Mouse (Mus musculus) ovary, adult 18-20 months (tissue): ENCODE measurements at regions not wholly inside any gene's neighbourhood (a gene's known extent, or its start where the extent isn't known, plus 50 kb on each side); places are given as distances from the start of the nearest gene placed in this dataset.

Experiments
- DNase-seq: peaks from one replicate; pipeline ENCODE4 v3.0.0; 2022; ENCODE audit warnings: low spot score, mixed read lengths

DNA sequence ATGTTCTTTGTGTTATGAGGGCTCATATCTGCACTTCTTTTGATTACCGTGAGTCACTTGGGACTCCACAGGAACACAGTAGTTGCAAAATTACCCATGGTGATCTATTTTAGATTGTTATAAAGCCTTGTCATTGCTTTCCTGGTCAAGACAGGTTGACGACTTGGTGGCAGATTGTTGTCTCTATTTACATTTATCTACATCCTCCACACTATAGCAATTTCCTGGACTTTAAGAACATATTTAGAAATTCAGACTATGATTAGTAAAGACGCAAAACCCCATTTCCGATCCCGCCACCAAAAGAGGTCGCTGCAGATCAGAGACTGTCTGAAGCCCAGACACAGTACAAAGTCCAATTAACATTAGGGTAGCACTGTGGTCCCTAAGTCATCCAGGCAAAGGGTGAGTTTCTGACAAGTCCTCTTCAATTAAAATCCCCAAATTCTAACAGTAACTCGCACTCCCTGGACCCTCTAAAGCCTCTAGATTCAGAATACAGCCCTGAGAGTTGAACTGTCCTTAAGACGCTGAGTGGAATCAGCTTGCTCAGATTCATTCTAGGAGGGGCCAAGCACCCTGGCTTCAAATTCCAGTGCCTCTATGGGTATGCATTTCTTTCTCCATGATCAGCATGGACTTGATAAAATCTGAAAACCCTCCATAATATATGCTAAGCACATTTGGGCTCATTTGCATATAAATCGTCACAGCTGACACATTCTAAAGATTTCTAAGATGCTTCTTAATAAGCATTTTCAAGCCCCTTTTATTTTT lies 461.9 kb upstream of the BC052040 start:
- DNase-seq, result no peak

DNA sequence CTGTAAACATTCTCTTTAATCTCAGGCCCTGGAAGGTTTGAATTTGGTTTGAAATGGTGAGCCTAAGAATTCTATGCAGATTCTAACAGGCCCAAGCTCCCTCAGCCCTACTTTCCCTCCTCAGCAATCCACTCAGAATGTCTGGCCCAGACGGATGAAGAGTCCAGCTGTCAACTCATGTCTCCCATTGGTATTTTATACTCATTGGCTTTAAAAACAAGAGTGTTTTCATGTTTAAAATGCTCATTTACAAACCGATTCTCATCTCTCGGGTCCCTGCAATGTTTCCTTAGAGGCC lies 461.4 kb upstream of the BC052040 start:
- DNase-seq, result no peak

DNA sequence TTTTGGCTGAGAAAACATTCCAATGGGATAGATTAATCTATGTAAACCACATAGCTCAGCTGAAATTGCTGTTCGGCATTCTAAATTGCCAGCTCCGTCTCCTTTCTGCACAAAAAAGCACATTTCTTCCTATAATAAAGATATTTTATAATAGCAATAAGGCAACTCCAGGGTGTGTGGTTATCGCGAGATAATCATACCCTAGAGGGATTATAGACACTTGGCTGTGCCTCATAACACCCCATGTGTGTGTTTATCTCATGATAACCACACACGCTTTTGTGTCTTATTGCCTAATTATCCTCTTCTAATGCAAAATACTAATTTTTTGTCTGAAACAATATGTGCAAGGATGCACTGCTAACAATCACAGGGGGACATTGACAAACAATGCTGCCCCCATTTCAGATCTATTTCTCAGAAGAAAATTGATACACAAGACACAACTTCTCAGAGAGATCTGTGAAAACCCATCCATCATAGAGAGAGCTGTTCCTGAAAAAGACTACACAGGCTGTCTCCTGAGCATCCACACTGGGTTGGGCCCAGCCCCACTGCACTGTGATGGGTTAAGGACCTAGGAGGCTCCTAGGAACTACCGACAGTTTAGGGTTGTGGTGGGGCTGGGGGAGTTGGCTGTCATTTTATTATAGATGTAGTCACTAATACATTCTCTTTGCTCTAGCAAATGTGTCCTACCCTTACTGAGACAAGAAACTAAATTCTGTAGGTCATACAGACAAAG lies 454.7 kb upstream of the BC052040 start:
- DNase-seq, result no peak

DNA sequence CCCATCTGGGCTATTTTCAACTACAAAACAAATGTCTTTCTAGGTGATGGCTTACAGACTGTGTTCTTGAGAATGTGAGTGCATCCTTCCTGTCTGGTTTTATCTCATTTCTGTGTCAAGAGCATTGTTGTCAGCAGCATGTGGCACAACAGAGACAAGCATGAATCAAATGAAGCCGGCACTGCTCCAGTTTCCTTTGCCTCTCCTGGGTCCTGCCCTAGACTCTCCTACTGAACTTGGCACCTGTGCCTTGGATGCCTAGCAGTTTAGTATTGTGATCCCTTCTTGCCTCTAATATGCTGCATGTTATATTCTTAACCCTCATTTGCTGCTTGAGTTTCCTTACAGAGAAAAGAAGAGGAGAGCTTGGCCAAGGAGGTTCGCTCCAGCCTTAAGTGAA lies 449.8 kb upstream of the BC052040 start:
- DNase-seq, result no peak

DNA sequence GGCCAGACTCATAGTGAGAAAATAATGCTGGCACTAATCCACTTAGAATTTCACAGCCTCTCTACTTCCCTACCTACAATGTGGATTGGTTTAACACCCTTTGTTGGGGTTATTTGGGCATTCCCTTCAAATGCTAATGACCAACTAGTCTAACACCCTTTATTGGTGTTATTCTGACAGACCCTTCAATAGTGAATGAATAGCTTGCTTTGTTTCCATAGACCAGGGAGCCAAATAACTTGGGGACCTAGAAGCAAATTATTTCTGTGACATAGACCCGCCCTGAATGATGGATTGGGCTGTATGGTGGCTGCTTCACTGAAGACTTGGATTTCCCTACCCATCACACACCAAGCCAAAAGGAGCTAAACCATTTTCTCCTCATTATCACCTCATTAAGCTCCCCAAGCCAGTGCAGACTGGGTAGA lies 449.3 kb upstream of the BC052040 start:
- no peak for DNase-seq

DNA sequence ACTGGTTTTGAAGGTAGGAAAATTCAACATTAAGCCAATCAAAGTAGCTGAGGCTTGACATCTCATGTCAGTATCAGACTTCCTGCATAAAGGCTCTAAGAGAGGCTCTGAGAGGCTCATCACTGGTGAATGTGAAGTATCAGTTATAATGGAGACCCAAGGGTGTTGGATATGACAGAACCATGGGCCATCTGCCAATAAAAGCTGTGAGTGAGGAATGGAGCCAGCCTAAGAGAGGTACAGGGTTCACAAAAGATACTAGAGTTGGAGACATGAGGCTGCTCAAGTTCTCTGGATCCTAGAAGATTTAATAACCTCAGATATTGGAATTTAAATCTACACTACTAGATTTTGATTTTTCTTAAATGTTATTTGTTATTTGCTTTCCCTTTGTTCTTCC lies 440.1 kb upstream of the BC052040 start:
- DNase-seq, result no peak

DNA sequence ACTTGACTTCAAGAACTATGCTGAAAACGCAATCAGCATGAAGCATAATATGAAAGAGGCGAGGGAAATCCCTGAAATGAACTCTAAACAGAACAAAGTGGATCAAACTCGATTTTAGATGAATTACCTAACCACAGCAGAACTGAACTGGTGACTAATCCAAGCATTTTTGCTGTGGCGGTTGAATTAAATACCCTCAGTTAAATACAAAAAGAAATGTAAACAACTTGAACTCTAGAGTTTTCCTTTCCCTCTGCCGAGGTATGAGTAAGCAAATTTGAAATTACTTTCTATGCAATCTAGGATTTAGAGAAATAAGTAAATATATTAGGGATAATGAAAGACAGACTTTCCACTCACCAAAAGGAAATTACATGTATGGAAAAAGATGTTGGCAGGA lies 409.4 kb upstream of the BC052040 start:
- no peak for DNase-seq

DNA sequence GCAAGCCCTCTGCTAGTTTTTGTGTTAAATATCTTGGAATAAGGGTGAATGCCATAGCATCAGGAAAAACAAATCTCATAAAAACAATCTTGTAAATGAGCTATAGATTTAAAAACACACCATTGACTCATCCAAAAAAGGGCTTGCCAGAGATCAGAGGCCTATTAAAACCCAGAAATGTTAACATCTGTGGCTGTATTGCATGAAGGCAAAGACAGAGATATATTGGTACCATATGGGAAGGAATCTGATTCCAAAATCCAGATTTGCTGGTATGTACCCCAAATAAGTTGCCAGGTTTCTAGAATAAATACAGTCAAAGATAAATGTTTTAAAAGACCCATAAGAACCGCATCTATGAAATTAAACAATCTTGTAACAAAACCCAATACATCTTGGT lies 404.4 kb upstream of the BC052040 start:
- no peak for DNase-seq

DNA sequence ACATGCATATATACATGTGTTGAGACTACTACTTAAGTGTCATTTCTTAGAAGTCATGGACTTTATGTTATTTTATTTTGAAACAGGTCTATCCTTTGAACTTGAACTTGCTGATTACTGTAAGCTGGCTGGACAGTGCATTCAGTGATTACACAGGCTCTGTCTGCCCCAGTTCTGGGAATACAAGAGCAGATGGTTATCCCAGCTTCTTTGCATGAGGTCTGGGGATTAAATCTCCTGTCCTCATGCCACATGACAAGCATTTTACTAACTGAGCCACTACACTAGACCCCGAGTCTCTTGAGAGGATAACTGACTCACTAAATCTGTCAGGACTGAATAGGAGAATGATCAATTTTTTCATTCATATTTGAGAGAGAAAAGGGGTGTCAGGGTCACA lies 403.6 kb upstream of the BC052040 start:
- DNase-seq, result no peak

DNA sequence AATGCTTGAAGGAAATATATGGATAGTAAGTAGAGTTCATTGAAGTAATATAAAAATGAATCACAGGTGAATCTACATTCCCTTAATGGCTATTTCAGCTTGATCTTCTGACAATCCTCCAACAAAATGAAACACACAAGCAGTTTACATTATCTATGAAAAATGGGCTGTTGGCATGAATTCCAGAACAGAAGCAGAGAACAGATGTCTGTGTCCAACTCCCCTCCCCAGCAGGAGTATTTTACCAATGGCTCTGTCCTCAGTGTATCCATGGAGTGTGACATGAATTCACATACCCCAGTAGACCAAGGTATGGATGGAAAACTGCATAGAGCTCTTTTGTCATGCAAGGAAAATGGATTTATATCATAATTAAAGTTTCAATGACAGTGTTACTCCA lies 370.3 kb upstream of the BC052040 start:
- DNase-seq, result no peak

DNA sequence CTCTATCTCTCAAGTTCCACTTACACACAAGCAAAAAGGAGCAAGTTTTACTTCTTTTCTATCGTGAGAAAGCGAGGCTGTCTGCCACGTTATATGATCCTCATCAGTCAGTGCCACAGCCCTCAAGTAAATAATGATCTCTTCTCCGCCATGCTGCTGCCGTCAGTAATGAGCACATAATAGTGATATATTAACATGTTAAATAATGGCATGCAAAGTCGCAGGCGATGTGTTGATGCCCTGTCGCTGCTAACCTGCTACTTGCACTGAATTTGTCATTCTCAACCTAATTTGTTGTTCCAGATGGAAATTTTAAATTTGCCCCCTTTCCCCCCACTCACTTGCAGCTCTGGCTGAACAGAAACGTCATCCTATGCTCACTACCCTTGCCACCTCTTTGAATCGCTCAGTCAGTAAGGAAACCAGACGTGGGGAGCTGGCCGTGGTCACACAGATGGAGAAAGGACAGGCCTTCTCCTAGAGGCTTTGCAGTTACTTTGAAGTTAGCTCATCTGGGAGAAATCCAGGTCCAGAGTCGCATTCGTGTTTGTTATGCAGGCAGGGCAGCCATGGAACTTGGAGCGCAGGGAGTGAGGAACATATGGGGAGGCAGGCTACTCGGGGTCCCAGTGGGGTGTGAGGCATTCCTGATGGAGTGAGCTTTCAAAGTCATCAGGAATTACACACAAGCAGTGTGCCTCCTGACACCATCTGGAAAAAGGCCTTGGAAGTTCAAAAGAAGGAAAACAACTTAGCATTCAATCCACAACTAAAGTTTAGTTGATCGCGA lies 368.1 kb upstream of the BC052040 start:
- DNase-seq, result no peak

DNA sequence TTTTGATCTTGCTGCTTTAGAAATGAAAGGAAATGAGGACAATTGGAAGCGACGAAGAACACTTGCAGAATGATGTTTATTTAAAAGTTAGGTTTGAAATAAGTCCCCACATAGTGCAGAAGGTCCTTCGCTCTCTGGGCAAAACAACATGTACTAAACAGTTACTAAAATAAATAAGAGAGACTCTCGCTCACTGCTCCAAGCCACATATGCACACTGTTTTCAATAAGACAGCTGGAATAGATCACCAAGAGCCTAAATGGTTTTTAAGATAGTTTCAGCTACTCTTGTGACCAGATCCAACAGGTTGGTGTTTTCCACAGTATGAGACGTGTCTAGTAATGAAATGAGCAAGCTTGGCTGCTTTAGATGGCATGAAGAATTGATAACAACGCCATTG lies 367.2 kb upstream of the BC052040 start:
- no peak for DNase-seq

DNA sequence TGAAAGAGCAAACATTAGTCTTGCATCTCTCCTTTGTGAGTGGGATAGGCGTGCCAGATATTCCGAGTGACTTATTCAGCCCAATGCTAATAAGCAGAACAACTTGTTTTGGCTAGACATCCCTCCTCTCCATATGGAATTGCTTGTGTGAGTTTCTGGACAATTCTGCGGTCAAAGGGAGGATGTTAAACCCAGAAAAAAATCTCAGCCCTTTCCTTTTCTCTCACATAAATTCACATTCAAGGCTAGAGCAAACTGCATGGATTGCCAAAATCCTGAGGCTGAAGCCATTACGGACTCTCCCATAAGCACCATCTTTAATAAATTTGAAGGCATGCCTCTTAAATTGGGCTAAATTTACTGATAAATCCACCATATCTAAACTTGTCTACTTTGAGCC lies 351.5 kb upstream of the BC052040 start:
- DNase-seq, result no peak

DNA sequence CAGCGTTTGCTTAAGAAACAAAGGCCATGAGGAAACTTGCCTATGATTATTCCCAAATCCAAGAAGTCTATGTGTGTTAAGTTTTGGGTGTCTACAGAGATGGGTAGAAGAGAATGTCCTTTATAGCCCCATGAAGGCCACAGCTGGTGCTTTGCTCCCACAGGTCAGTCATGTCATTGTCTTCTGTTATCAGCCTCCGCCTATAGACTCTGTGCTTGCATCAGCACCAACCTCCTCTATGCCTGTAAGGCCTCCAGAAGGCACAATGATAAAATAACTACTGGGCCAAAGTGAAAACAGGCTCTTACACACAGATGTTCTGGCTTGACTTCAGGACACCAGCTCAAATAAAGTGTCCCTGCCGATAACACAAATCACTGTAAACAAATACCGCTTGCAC lies 333.8 kb upstream of the BC052040 start:
- DNase-seq, result no peak

DNA sequence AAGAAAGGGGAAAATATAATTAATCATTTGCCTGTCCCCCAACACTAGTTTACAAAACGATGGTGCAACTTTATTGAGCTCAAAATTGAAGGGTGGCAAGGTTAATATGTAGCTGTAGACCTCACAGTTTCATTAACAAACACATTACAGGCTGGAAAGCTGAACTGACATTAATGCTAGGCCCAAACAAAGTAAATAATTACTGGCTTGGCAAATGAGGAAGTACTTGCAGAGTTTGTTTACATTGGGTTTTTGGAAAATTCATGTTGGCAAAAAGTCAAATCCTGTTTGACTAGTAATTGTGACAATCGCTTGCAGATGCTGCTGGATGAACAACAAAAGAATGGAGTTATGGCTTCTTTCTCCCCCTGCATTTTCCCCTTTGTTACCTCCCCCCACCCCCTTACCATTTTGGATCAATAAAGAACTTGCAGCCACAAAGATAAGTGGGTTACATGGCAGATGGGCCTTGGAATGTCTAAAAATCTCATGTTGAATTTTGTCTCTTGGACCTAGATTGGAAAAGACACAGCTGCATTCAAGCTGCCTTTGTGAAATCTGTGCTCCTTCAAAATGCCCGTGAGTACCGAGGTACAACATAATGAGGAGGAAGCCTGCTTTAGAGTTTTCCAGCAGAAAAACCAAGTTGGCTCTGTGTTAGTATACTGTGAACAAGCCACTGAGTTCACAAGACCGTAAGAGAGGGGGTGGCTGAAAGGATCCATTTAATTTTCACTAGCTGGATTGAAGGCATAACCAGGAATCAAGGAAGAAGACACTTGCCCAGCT lies 331.3 kb upstream of the BC052040 start:
- DNase-seq, result no peak

DNA sequence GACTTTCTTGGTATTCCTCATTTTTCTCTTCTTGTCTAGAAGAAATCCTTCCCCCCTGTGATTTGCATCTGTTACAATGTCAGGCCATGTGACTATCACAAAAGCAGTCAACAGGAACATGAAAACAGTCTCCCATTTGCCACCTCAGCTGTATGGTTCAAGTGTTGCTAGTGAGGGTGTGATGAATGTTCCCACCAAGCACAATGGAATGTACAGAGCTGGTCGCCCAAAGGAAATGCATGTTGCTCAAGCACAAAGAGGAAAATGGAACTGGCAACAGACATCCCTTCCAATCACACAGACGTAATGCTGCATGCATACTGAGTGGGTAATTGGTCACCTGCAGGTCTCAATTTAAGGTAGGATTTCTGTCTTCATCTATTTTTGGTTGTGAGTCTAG lies 324.1 kb upstream of the BC052040 start:
- no peak for DNase-seq

DNA sequence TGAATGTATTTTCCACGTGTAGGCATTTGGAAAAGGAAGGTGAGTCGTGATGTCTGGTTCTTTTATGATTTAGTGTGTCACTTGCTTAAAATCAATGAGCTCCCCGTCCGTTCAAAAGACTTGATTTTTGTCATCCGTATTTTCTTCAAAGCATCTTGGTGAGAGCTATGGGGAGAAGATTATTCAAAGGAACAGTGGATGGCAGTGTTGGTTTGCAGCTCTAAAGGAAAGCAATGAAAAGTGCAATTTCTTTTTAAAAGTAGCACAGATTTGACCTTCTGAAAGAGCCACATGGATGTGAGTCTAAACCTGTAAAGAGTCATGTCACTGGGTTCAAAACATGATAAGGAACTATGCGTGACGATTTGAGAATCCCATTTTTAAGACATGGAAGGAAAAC lies 313.3 kb upstream of the BC052040 start:
- no peak for DNase-seq

DNA sequence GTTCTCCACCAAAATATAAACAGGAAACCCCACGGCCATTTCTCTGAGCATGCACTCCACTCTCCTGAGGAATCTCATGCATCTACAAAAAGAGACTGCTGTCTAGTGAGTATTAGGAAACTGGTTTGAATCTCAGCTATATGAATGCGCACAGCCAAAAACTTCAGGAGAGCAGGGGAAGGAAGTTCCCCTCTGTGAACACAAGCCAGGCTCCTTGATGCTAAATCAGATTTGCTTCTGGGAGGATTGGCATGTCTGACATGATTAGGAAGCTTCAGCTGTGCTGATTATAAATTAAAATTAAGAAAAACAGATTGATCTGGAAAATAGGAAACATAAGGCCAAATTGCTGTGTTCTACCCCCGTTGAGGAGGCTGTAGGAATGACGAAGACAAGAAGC lies 304.1 kb upstream of the BC052040 start:
- DNase-seq, result no peak

DNA sequence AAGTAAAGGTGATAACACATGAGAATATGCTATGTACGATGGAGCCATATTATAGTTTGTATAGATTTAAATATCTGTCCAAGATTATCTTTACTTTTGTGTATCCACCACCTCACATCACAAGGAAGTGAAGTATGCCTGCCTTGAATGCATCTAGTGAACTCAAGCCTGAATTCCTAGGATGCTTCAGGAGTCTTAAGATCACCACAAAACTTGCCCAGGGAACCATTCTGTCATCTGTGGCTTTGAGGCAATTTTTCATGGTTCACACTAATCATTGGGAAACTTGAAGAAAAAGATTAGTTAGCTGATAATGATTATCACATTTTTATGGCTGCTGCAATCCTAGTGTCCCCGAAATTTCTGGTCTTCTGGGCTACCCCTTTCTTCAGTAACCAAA lies 288.5 kb upstream of the BC052040 start:
- no peak for DNase-seq

DNA sequence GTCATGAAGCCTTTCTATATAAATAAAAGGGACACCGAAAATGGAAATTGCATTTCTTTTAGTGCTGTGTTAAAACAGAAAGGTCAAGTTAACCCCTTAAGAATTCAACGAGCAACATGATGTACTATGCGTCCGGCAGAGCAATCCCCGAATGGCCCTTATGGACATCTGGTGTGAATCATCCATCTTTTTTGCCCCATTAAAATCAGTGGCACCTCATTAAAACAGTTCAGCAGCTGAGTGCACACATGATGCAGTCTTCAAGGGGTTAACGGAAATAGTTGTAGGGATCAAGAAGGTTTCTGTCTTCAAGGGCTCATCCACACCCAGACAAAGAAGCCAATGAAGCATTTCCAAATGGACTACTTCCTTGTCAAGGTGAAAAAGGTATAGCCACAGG lies 284.1 kb upstream of the BC052040 start:
- DNase-seq, result no peak

DNA sequence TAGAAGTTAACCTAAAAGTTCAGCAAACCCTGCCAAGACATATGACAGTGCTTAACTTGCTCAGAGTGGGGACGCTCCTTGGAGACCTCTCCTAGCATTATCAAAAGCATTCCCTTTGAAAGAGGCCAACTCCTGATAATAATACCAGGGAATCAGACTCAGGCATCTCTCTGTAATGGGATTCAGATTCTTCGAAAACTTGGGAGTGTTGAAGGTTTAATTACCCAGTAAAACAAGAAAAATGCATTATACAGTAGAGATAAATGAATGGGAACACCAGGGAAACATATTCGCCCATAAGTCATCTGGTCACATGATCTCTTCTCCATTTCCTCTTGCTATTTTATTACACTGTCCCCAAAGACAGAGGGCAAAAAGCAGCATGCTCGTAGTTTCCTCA lies 274.3 kb upstream of the BC052040 start:
- no peak for DNase-seq

DNA sequence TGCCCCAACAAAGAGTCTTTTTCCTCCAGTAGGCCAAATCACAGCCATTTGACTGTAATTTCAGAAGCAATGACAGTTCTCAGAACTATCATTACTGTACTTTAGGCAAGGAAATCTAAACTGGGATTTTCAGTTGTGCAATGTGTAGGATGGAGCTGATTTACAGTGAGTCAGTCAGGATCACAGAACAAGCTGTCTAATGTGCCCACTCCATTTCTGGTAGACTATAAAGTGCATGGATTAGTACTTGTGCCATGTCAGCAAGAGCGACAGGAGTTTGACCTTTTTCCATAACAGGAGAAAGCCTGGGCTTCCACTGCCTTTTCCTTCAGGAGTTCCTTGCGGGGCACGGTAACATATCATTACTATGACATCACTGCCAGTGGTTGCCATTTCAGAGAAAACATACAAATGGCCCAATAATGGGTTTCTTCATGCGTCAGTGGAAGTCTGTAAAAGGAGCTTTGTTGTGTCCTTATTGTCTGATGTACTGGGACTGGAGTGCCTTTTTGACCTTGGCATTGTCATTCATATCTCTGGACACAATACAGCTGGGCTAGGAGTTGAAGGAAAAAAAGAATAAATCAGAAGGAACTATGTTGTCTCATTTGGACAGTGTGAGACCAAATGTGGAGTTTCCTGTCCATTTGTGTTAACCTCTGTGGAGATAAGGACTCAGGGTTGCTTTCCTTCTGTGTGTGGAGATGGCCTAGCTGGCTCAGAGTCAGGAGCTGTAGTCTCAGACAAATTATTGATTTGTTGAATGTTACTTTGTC lies 271.5 kb upstream of the BC052040 start:
- no peak for DNase-seq
